Mouse (Mus musculus) R1 (cell line): ENCODE results near the gene Clstn2.

Source experiments
- DNase-seq: peaks from one replicate; pipeline ENCODE4 v3.0.0-alpha.2; 2018; ENCODE audit warnings: low read depth, low spot score

Gene Clstn2

GRCm38 (mm10) chr9:97685664-97686063, 347.3 kb downstream of the Clstn2 start:
- DNase-seq, result no peak

- DNase-seq, result no peak
Measured at GRCm38 (mm10) chr9:97679878-97680277, 353.1 kb downstream of the Clstn2 start.

- DNase-seq, result no peak
Measured at GRCm38 (mm10) chr9:97679106-97679505, 353.9 kb downstream of the Clstn2 start.

- DNase-seq, result no peak
Measured at GRCm38 (mm10) chr9:97677075-97677474, 355.9 kb downstream of the Clstn2 start.

GRCm38 (mm10) chr9:97672681-97673080, 360.3 kb downstream of the Clstn2 start:
- DNase-seq, result no peak

- peak; percentile 2 for DNase-seq
Measured at GRCm38 (mm10) chr9:97672224-97672623, 360.8 kb downstream of the Clstn2 start.

- no peak for DNase-seq
Measured at GRCm38 (mm10) chr9:97670666-97671065, 362.3 kb downstream of the Clstn2 start.

- DNase-seq, result no peak
Measured at GRCm38 (mm10) chr9:97660989-97661388, 372.0 kb downstream of the Clstn2 start.

- no peak for DNase-seq
Measured at GRCm38 (mm10) chr9:97658736-97659135, 374.2 kb downstream of the Clstn2 start.

GRCm38 (mm10) chr9:97648409-97648808, 384.6 kb downstream of the Clstn2 start:
- DNase-seq, result no peak

- no peak for DNase-seq
Measured at GRCm38 (mm10) chr9:97645746-97646145, 387.2 kb downstream of the Clstn2 start.

GRCm38 (mm10) chr9:97642396-97642795, 390.6 kb downstream of the Clstn2 start:
- DNase-seq, result no peak

GRCm38 (mm10) chr9:97639967-97640549, 392.9 kb downstream of the Clstn2 start:
- no peak for DNase-seq

- no peak for DNase-seq
Measured at GRCm38 (mm10) chr9:97638683-97639354, 394.2 kb downstream of the Clstn2 start.

GRCm38 (mm10) chr9:97635351-97635750, 397.6 kb downstream of the Clstn2 start:
- DNase-seq, result peak; percentile 10

GRCm38 (mm10) chr9:97634831-97635230, 398.1 kb downstream of the Clstn2 start:
- DNase-seq, result no peak

GRCm38 (mm10) chr9:97629180-97629579, 403.8 kb downstream of the Clstn2 start:
- no peak for DNase-seq

- DNase-seq, result no peak
Measured at GRCm38 (mm10) chr9:97628361-97628908, 404.5 kb downstream of the Clstn2 start.

- no peak for DNase-seq
Measured at GRCm38 (mm10) chr9:97627916-97628315, 405.1 kb downstream of the Clstn2 start.

GRCm38 (mm10) chr9:97610566-97610965, 422.4 kb downstream of the Clstn2 start:
- DNase-seq, result no peak

- DNase-seq, result peak; percentile 4
Measured at GRCm38 (mm10) chr9:97603729-97604128, 429.3 kb downstream of the Clstn2 start.

GRCm38 (mm10) chr9:97602476-97602875, 430.5 kb downstream of the Clstn2 start:
- DNase-seq, result no peak

- DNase-seq, result no peak
Measured at GRCm38 (mm10) chr9:97599006-97599405, 434.0 kb downstream of the Clstn2 start.
